Comparison of ENCODE assay signal across 19 mouse cellular contexts in genomic region chr15:52948196-52948595, GRCm38 (mm10).
"Had no signal": no experiment of that assay in that cellular context is flagged by ENCODE, and none has a peak within 500 bp of the region (broad histone marks: within the 10 kb centered on the region; RNA-seq: fewer than 3 reads in every experiment).

No protein-coding gene starts in this region.

- DNase-seq: kidney, postnatal 10 days; kidney, postnatal 36 days; layer of hippocampus, postnatal 36 days; liver, embryonic 13.5 days; lung, adult 2 months; lung, postnatal 14 days; lung, postnatal 4 days; right cerebral cortex, adult 18-20 months; right cerebral cortex, postnatal 14 days; right cerebral cortex, postnatal 4 days; thymus, adult 2 months; thymus, postnatal 14 days; thymus, postnatal 4 days had no signal

- H3K27ac ChIP-seq: left cerebral cortex, adult 2 months; liver, embryonic 13.5 days; midbrain, embryonic 12.5 days; midbrain, embryonic 15.5 days; neural tube, embryonic 12.5 days; neural tube, embryonic 15.5 days; stomach, postnatal 0 days had no signal

- H3K4me3 ChIP-seq: left cerebral cortex, adult 2 months; liver, embryonic 13.5 days; midbrain, embryonic 12.5 days; midbrain, embryonic 15.5 days; neural tube, embryonic 12.5 days; neural tube, embryonic 15.5 days had no signal

- H3K27me3 ChIP-seq: liver, embryonic 13.5 days; midbrain, embryonic 12.5 days; midbrain, embryonic 15.5 days; neural tube, embryonic 12.5 days; neural tube, embryonic 15.5 days had no signal

- H3K4me1 ChIP-seq: liver, embryonic 13.5 days; midbrain, embryonic 12.5 days; midbrain, embryonic 15.5 days; neural tube, embryonic 12.5 days; neural tube, embryonic 15.5 days had no signal

- H3K9me3 ChIP-seq: liver, embryonic 13.5 days; midbrain, embryonic 12.5 days; midbrain, embryonic 15.5 days; neural tube, embryonic 12.5 days; neural tube, embryonic 15.5 days had no signal

- H3K36me3 ChIP-seq: liver, embryonic 13.5 days; midbrain, embryonic 12.5 days; midbrain, embryonic 15.5 days; neural tube, embryonic 12.5 days; neural tube, embryonic 15.5 days had no signal
